Mouse (Mus musculus) spleen, adult 2 months (tissue): ENCODE measurements around the gene Cfap298.

Experiments
- CTCF ChIP-seq: fragments of 200-500 bp; IDR thresholded peaks from 2 replicates; pipeline ENCODE4 v1.5.1; 2011; ENCODE audit warnings: mild to moderate bottlenecking, inconsistent platforms; ENCODE audit not compliant: insufficient read depth, insufficient read length, insufficient replicate concordance; ENCODE audit errors: extremely low read depth
- POLR2A ChIP-seq: fragments of 200-500 bp; IDR thresholded peaks from 2 replicates; pipeline ENCODE4 v1.6.1; 2011; ENCODE audit warnings: low read depth, low read length, inconsistent platforms

GRCm38 (mm10) chr16:90910855-90911533, 23.9 kb downstream of the Cfap298 start:
- no peak for TF ChIP-seq POLR2A
- TF ChIP-seq CTCF: no peak
